Mouse (Mus musculus) intestine, embryonic 16.5 days (tissue): ENCODE measurements around the gene Mdm2. TPM values are rescaled to one million over a fixed set of nuclear protein-coding genes. Genes with fewer than 3 reads are reported as not detected.

ENCODE experiments used
- ATAC-seq: fragments of 200-750 bp; cut with Nextera tagmentation; 2 replicates; pipeline ENCODE4 v1.8.0; 2017; ENCODE audit warnings: moderate TSS enrichment, moderate library complexity
- H3K27ac ChIP-seq: fragments of 300-500 bp; sonication (generic); 2 replicates; pipeline ENCODE4 v1.5.1; 2014; ENCODE audit warnings: mild to moderate bottlenecking, low read length
- H3K27me3 ChIP-seq: fragments of 300-500 bp; sonication (generic); replicated peaks from 2 replicates; pipeline ENCODE4 v1.6.1; 2014; ENCODE audit warnings: low read length, control low read depth, mixed read lengths; ENCODE audit not compliant: control insufficient read depth, insufficient read depth
- H3K36me3 ChIP-seq: fragments of 300-500 bp; sonication (generic); 2 replicates; pipeline ENCODE4 v1.6.1; 2014; ENCODE audit warnings: low read length, control low read depth; ENCODE audit not compliant: control insufficient read depth, insufficient read depth
- H3K4me1 ChIP-seq: fragments of 300-500 bp; sonication (generic); 2 replicates; pipeline ENCODE4 v1.6.1; 2014; ENCODE audit warnings: low read length, control low read depth, mixed read lengths; ENCODE audit not compliant: control insufficient read depth, insufficient read depth
- H3K4me2 ChIP-seq: fragments of 300-500 bp; sonication (generic); 2 replicates; pipeline ENCODE4 v1.6.1; 2014; ENCODE audit warnings: low read depth, low read length, control low read depth
- H3K4me3 ChIP-seq: fragments of 300-500 bp; sonication (generic); 2 replicates; pipeline ENCODE4 v1.5.1; 2014; ENCODE audit warnings: mild to moderate bottlenecking, low read length
- H3K9ac ChIP-seq: fragments of 300-500 bp; sonication (generic); 2 replicates; pipeline ENCODE4 v1.6.1; 2014; ENCODE audit warnings: low read depth, low read length
- H3K9me3 ChIP-seq: fragments of 300-500 bp; sonication (generic); 2 replicates; pipeline ENCODE4 v1.6.1; 2016; ENCODE audit warnings: low read length, control low read depth; ENCODE audit not compliant: control insufficient read depth
- WGBS: fragments of 180-500 bp; shearing (Covaris S2); extraction: QIAGEN DNeasy Blood & Tissue Kit; methylation state at CpG from one replicate; pipeline ENCODE4 v1.1.7; 2014; 5-methylcytosine and 5-hydroxymethylcytosine counted together
- polyA plus RNA-seq: library from polyadenylated mRNA; unstranded; fragments of >200 nt; fragmentation: Nextera tagmentation; extraction: Ambion mirVana; gene quantifications from 2 replicates; pipeline ENCODE4 v1.2.1, GENCODE M21; 2015

The Mdm2 gene
- polyA plus RNA-seq, 1 experiment from 2014 or later = 32.4 TPM

- Histone ChIP-seq H3K9me3 (no peaks in the 10 kb centered on the region), H3K27me3 (no peaks in the 10 kb centered on the region), H3K4me2 (no peak overlapping the region), H3K4me1 (no peaks in the 10 kb centered on the region), H3K9ac (no peak overlapping the region), H3K36me3 (peaks cover 50% of the 10 kb centered on the region), H3K4me3 (no peak overlapping the region), H3K27ac (no peak overlapping the region)
- ATAC-seq = no peak
- WGBS = 91% methylated on average over 6 of the region's 6 CpGs
Measured at GRCm38 (mm10) chr10:117696827-117697560, 13.6 kb downstream of the Mdm2 start.

- H3K27me3 ChIP-seq = no peaks in the 10 kb centered on the region
- no peak overlapping the region for H3K9ac ChIP-seq
- no peak overlapping the region for H3K27ac ChIP-seq
- no peak for ATAC-seq
- peaks cover 45% of the 10 kb centered on the region for H3K36me3 ChIP-seq
- no peak overlapping the region for H3K4me2 ChIP-seq
- no peak overlapping the region for H3K4me3 ChIP-seq
- WGBS = 90% methylated on average over 8 of the region's 8 CpGs
- no peaks in the 10 kb centered on the region for H3K9me3 ChIP-seq
- no peaks in the 10 kb centered on the region for H3K4me1 ChIP-seq
Measured at GRCm38 (mm10) chr10:117696021-117696826, 14.3 kb downstream of the Mdm2 start.

DNA sequence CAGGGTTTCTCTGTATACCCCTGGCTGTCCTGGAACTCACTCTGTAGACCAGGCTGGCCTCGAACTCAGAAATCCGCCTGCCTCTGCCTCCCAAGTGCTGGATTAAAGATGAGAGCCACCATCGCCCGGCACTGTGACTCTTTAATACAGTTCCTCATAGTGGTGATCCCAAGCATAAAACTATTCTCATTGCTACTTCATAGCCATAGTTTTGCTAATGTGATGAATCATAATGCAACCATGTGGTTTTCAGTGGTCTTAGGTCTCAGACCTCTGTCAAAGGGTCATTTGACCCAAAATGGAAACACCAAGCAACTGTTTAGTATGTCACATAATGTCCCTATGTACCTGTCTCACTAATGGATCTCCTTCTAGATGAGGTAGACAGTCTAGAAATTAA is 15.0 kb downstream of the Mdm2 start:
- H3K27me3 ChIP-seq = no peaks in the 10 kb centered on the region
- no peaks in the 10 kb centered on the region for H3K4me1 ChIP-seq
- H3K9ac ChIP-seq = no peak overlapping the region
- no peak overlapping the region for H3K27ac ChIP-seq
- H3K4me3 ChIP-seq = no peak overlapping the region
- no peak for ATAC-seq
- no peaks in the 10 kb centered on the region for H3K9me3 ChIP-seq
- no peak overlapping the region for H3K4me2 ChIP-seq
- 96% methylated on average over 4 of the region's 4 CpGs for WGBS
- H3K36me3 ChIP-seq = peaks cover 43% of the 10 kb centered on the region

GRCm38 (mm10) chr10:117695027-117695426 is 15.5 kb downstream of the Mdm2 start:
- H3K36me3 ChIP-seq = peaks cover 42% of the 10 kb centered on the region
- H3K4me2 ChIP-seq = no peak overlapping the region
- H3K27ac ChIP-seq = no peak overlapping the region
- no peaks in the 10 kb centered on the region for H3K4me1 ChIP-seq
- no peak overlapping the region for H3K9ac ChIP-seq
- no peak overlapping the region for H3K4me3 ChIP-seq
- H3K9me3 ChIP-seq = no peaks in the 10 kb centered on the region
- 96% methylated on average over 4 of the region's 4 CpGs for WGBS
- ATAC-seq = no peak
- H3K27me3 ChIP-seq = no peaks in the 10 kb centered on the region

GRCm38 (mm10) chr10:117694255-117694953 is 16.2 kb downstream of the Mdm2 start:
- no peaks in the 10 kb centered on the region for H3K9me3 ChIP-seq
- no peaks in the 10 kb centered on the region for H3K27me3 ChIP-seq
- H3K4me3 ChIP-seq = no peak overlapping the region
- 95% methylated on average over 6 of the region's 6 CpGs for WGBS
- no peak for ATAC-seq
- no peak overlapping the region for H3K9ac ChIP-seq
- no peak overlapping the region for H3K27ac ChIP-seq
- H3K4me1 ChIP-seq = no peaks in the 10 kb centered on the region
- peaks cover 37% of the 10 kb centered on the region for H3K36me3 ChIP-seq
- no peak overlapping the region for H3K4me2 ChIP-seq

DNA sequence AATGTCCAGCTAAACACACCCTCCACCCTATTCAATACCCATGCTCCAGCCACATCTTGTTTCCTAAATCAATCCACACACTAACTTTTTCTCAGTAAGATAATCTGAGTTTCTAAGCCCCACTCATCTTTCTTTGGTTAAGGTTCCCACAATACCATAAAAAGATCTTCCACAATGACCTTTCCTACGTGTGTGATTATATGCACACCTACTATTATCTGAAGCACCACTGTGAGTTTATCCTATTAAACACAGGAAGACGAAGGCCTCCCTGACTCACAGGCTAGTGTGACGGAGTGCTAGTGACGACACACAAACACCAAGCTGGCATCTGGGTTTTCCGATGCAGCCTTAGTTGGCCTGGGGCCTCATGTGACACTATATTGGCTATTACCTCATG is 17.6 kb downstream of the Mdm2 start:
- no peaks in the 10 kb centered on the region for H3K4me1 ChIP-seq
- peaks cover 31% of the 10 kb centered on the region for H3K36me3 ChIP-seq
- H3K4me2 ChIP-seq = no peak overlapping the region
- H3K4me3 ChIP-seq = no peak overlapping the region
- no peak for ATAC-seq
- WGBS = 90% methylated on average over 5 of the region's 5 CpGs
- H3K27ac ChIP-seq = no peak overlapping the region; the same call in 1 of the 2 replicates
- H3K9ac ChIP-seq = no peak overlapping the region
- no peaks in the 10 kb centered on the region for H3K9me3 ChIP-seq
- H3K27me3 ChIP-seq = no peaks in the 10 kb centered on the region

DNA sequence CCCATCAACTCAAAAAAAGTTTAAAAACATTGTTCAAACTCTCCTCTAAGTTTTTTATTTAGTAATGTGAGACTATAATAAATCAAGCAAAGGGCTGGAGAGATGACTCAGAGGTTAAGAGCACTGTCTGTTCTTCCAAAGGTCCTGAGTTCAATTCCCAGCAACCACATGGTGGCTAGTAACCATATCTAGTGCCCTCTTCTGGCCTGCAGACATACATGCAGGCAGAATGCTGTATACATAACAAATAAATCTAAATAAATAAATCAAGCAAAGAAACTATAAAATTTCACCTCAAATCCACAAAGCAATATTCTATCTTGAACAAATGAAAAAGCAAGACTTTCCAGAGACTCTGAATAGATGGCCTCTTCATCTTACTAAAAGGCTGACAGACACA is 18.4 kb downstream of the Mdm2 start:
- no peaks in the 10 kb centered on the region for H3K4me1 ChIP-seq
- no peak overlapping the region for H3K4me3 ChIP-seq
- ATAC-seq = no peak
- H3K27ac ChIP-seq = no peak overlapping the region
- no peaks in the 10 kb centered on the region for H3K9me3 ChIP-seq
- H3K9ac ChIP-seq = no peak overlapping the region
- peaks cover 23% of the 10 kb centered on the region for H3K36me3 ChIP-seq
- no peaks in the 10 kb centered on the region for H3K27me3 ChIP-seq
- no peak overlapping the region for H3K4me2 ChIP-seq

DNA sequence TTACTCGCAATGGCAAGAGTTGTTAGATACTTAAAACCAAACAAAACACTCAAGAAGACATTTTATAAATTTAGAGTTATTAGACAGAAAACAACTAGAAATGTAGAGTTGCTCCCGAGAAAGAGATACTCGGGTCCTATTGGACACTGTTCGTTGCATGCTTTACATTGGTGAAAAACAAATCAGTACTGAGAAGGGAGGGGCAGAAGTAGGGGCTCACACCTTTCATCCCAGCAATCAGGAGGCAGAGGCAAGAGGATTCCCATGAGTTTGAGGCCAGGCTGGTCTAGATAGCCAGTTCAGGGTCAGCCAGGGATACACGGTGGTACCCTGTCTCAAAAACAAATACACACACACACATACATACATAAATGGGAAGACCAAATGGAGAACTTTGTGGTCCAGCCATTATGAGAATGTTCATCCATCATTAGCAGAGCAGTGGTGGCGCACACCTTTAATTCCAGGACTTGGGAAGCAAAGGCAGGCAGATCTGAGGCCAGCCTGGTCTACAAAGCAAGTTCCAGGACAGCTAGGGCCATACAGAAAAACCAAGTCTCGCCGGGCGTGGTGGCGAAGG is 19.1 kb downstream of the Mdm2 start:
- H3K4me2 ChIP-seq = no peak overlapping the region

GRCm38 (mm10) chr10:117690770-117691296 is 19.7 kb downstream of the Mdm2 start:
- 97% methylated on average over 3 of the region's 3 CpGs for WGBS
- Histone ChIP-seq H3K4me3 (no peak overlapping the region), H3K4me2 (no peak overlapping the region), H3K27ac (no peak overlapping the region), H3K9me3 (no peaks in the 10 kb centered on the region), H3K4me1 (no peaks in the 10 kb centered on the region), H3K9ac (no peak overlapping the region), H3K27me3 (no peaks in the 10 kb centered on the region), H3K36me3 (peaks cover 22% of the 10 kb centered on the region)
- ATAC-seq = no peak

More for the DNA sequence above, 19.1 kb downstream of the Mdm2 start:
- no peaks in the 10 kb centered on the region for H3K27me3 ChIP-seq
- ATAC-seq = no peak
- H3K9me3 ChIP-seq = no peaks in the 10 kb centered on the region
- H3K4me3 ChIP-seq = no peak overlapping the region
- no peak overlapping the region for H3K27ac ChIP-seq
- WGBS = 95% methylated on average over 10 of the region's 10 CpGs
- H3K36me3 ChIP-seq = peaks cover 22% of the 10 kb centered on the region
- no peaks in the 10 kb centered on the region for H3K4me1 ChIP-seq
- H3K9ac ChIP-seq = no peak overlapping the region
